Mouse (Mus musculus) left cerebral cortex, adult 18-20 months (tissue): Measurements from ENCODE around the gene Tacc2. TPM values are rescaled to one million over a fixed set of nuclear protein-coding genes. Genes with fewer than 3 reads are reported as not detected.

Source experiments
- DNase-seq, 2 experiments: peaks; one replicate each; pipeline ENCODE4 v3.0.0; 2021 to 2022; ENCODE audit warnings: low spot score in 2 of 2, mixed read lengths in 1 of 2
- total RNA-seq, 2 experiments: library from RNA; stranded (reverse); gene quantifications; 2 replicates each; pipeline ENCODE4 v1.2.3; 2021

Gene Tacc2
- total RNA-seq, 2 experiments from 2014 or later: 61.9 to 68.9 TPM

GRCm38 (mm10) chr7:130803251-130803825 lies 226.1 kb downstream of the Tacc2 start:
- no peak for DNase-seq

- no peak for DNase-seq
Observed at GRCm38 (mm10) chr7:130804991-130805390, 227.8 kb downstream of the Tacc2 start.

GRCm38 (mm10) chr7:130807749-130808148 lies 230.5 kb downstream of the Tacc2 start:
- DNase-seq: peak; percentile 73 to 79

- DNase-seq: no peak
Observed at GRCm38 (mm10) chr7:130808694-130809093, 231.5 kb downstream of the Tacc2 start.

- DNase-seq: no peak
Observed at GRCm38 (mm10) chr7:130810238-130810637, 233.0 kb downstream of the Tacc2 start.

- DNase-seq: no peak
Observed at GRCm38 (mm10) chr7:130812407-130812806, 235.2 kb downstream of the Tacc2 start.

Other genes starting within 250 kb of the Tacc2 start
- 10 to 100 TPM; 71.1 to 71.3 TPM for gene Ate1, start 57.1 kb upstream of the Tacc2 start, total RNA-seq
- gene Nsmce4a, start 4.3 kb upstream of the Tacc2 start, total RNA-seq: 10 to 100 TPM; 40.3 to 44.7 TPM
- gene Btbd16, start 196.6 kb downstream of the Tacc2 start, total RNA-seq: under 1 TPM; 0.12 to 0.30 TPM